Mouse (Mus musculus) lung, embryonic 16.5 days (tissue): ENCODE measurements around the gene Lpar5. TPM values are rescaled to one million over a fixed set of nuclear protein-coding genes. Genes with fewer than 3 reads are reported as not detected.
"Not testable (repeated sequence)": the region's sequence is repeated elsewhere in the genome, so short reads cannot be mapped to it uniquely, and the experiment has no call there.

Experiments
- ATAC-seq: fragments of 200-750 bp; cut with Nextera tagmentation; 2 replicates; pipeline ENCODE4 v1.8.0; 2017; ENCODE audit warnings: low read depth, mild to moderate bottlenecking, moderate library complexity
- H3K27ac ChIP-seq: fragments of 300-500 bp; sonication (generic); 2 replicates; pipeline ENCODE4 v1.5.1; 2014; ENCODE audit warnings: mild to moderate bottlenecking, control low read depth, low read length
- H3K27me3 ChIP-seq: fragments of 300-500 bp; sonication (generic); 2 replicates; pipeline ENCODE4 v1.6.1; 2014; ENCODE audit warnings: low read depth, low read length, mixed read lengths; ENCODE audit not compliant: control insufficient read depth, insufficient read depth
- H3K36me3 ChIP-seq: fragments of 300-500 bp; sonication (generic); 2 replicates; pipeline ENCODE4 v1.6.1; 2014; ENCODE audit warnings: low read length; ENCODE audit not compliant: control insufficient read depth, insufficient read depth
- H3K4me1 ChIP-seq: fragments of 300-500 bp; sonication (generic); replicated peaks from 2 replicates; pipeline ENCODE4 v1.6.1; 2014; ENCODE audit warnings: low read length, mixed read lengths; ENCODE audit not compliant: control insufficient read depth, insufficient read depth
- H3K4me2 ChIP-seq: fragments of 300-500 bp; sonication (generic); 2 replicates; pipeline ENCODE4 v1.6.1; 2014; ENCODE audit warnings: low read depth, low read length, control low read depth
- H3K4me3 ChIP-seq: fragments of 300-500 bp; sonication (generic); 2 replicates; pipeline ENCODE4 v1.5.1; 2014; ENCODE audit warnings: mild to moderate bottlenecking, low read length, control low read depth
- H3K9ac ChIP-seq: fragments of 300-500 bp; sonication (generic); 2 replicates; pipeline ENCODE4 v1.6.1; 2014; ENCODE audit warnings: low read length, control low read depth
- H3K9me3 ChIP-seq: fragments of 300-500 bp; sonication (generic); 2 replicates; pipeline ENCODE4 v1.6.1; 2016; ENCODE audit warnings: low read length; ENCODE audit not compliant: control insufficient read depth
- WGBS: fragments of 180-500 bp; shearing (Covaris S2); extraction: QIAGEN DNeasy Blood & Tissue Kit; methylation state at CpG from one replicate; pipeline ENCODE4 v1.1.7; 2014; 5-methylcytosine and 5-hydroxymethylcytosine counted together
- polyA plus RNA-seq: library from polyadenylated mRNA; unstranded; fragments of >200 nt; fragmentation: Nextera tagmentation; extraction: Ambion mirVana; gene quantifications from 2 replicates; pipeline ENCODE4 v1.2.1, GENCODE M21; 2015

Gene Lpar5
- 0.45 and 0.49 TPM in 2 replicates for polyA plus RNA-seq

- Histone ChIP-seq H3K4me2 (no peak within 1 kb of the TSS), H3K4me1 (peaks cover 9% of the 10 kb centered on the region), H3K36me3 (no peaks in the 10 kb centered on the region), H3K9ac (no peak within 1 kb of the TSS), H3K27ac (no peak within 1 kb of the TSS), H3K27me3 (no peaks in the 10 kb centered on the region), H3K4me3 (no peak within 1 kb of the TSS), H3K9me3 (no peaks in the 10 kb centered on the region)
- no peak for ATAC-seq
- WGBS = 55% methylated on average over 8 of the region's 8 CpGs
Observed at GRCm38 (mm10) chr6:125067571-125067995, at the start of gene Lpar5. Lpar5 (plus strand) TSS chr6:125067920.

DNA sequence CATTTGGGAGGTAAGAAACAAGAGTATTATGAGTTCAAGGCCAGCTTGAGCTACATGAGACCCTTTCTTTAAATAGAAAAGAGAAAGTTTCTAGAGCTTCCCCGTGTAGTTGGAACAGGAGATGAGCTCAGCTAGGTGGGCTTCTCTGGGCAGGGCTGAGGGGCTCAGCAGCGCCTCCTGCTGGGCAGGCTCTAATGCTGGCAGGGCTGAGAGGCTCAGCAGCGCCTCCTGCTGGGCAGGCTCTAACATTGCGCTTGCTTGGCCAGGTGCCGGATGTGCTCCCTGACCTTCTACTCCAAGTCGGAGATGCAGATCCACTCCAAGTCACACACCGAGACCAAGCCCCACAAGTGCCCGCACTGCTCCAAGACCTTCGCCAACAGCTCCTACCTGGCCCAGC is 37.2 kb upstream of the Lpar5 start:
- not testable (repeated sequence) for H3K4me2 ChIP-seq, H3K27ac ChIP-seq, H3K9me3 ChIP-seq, H3K4me3 ChIP-seq, H3K9ac ChIP-seq, H3K27me3 ChIP-seq, H3K4me1 ChIP-seq, ATAC-seq
- 31% methylated on average over 7 of the region's 9 CpGs for WGBS
- peaks cover 45% of the 10 kb centered on the region for H3K36me3 ChIP-seq

DNA sequence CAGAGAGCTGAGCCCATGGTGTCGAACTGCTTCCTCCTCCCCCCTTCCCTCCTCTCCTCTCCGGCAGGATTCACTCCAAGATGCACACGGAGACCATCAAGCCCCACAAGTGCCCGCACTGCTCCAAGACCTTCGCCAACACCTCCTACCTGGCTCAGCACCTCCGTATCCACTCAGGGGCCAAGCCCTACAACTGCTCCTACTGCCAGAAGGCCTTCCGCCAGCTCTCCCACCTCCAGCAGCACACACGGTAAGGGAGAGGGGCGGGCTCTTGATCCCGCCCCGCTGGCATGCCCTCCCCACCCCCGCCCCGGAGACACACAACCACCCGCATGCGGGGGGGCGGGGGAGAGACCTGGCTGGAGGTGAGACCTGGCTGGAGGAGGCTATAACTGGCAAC is 36.1 kb upstream of the Lpar5 start:
- H3K9ac ChIP-seq = no peak overlapping the region
- no peak overlapping the region for H3K27ac ChIP-seq
- H3K36me3 ChIP-seq = peaks cover 54% of the 10 kb centered on the region
- WGBS = 82% methylated on average over 16 of the region's 16 CpGs
- no peaks in the 10 kb centered on the region for H3K9me3 ChIP-seq
- no peaks in the 10 kb centered on the region for H3K4me1 ChIP-seq
- no peaks in the 10 kb centered on the region for H3K27me3 ChIP-seq
- no peak overlapping the region for H3K4me3 ChIP-seq
- no peak overlapping the region for H3K4me2 ChIP-seq
- ATAC-seq = no peak

DNA sequence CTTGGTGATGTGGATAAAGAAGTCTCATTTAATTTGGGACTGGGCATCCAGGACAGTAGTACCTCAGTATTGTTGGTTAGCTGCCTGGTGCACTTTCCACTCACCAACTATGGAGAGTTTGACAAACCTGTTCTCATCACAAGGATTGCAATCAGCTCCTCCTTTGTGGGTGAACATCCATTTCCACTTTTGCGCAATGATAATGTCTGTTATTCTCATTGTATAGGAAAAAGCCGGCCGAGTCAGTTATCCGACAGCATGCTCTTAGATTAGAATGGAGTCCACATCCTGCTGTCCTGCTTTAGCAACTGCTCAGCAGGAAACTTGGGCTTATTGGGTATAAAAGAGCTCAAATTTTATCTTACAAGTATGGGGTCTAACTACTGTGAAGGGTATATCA is 29.1 kb upstream of the Lpar5 start:
- no peak for ATAC-seq
- H3K4me1 ChIP-seq = peaks cover 6% of the 10 kb centered on the region; the same call in 1 of the 2 replicates
- H3K27ac ChIP-seq = peak overlapping the region; percentile 88; the same call in 1 of the 2 replicates
- H3K4me3 ChIP-seq = peak overlapping the region; percentile 57
- no peaks in the 10 kb centered on the region for H3K27me3 ChIP-seq
- peak overlapping the region; percentile 60; the same call in 1 of the 2 replicates for H3K9ac ChIP-seq
- 91% methylated on average over 4 of the region's 4 CpGs for WGBS
- peak overlapping the region; percentile 65 for H3K4me2 ChIP-seq
- no peaks in the 10 kb centered on the region for H3K9me3 ChIP-seq
- H3K36me3 ChIP-seq = peaks cover 25% of the 10 kb centered on the region

DNA sequence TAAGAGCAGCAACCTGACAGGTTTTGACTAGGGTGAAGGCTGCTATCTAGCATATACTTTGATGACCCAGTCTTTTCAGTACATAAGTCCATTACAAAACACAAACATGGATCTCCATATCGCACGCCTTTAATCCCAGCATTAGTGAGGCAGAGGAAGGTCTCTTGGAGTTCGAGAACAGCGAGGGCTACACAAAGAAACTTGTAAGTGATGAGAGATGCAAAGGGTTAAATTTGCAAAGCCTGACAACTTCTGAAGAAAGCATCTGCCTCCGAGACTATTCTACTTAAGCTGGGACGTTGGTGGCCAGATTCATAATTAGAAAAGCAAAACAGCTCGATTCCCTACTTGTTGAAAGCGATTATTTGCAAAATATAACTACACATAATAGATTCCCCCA is 28.6 kb upstream of the Lpar5 start:
- Histone ChIP-seq H3K9ac (peak overlapping the region; percentile 60), H3K27me3 (no peaks in the 10 kb centered on the region), H3K9me3 (no peaks in the 10 kb centered on the region), H3K27ac (peak overlapping the region; percentile 88), H3K4me3 (peak overlapping the region; percentile 57), H3K4me2 (peak overlapping the region; percentile 65), H3K36me3 (peaks cover 21% of the 10 kb centered on the region), H3K4me1 (peaks cover 6% of the 10 kb centered on the region; the same call in 1 of the 2 replicates)
- WGBS = 6% methylated on average over 8 of the region's 8 CpGs
- peak; percentile 14; the same call in 1 of the 2 replicates for ATAC-seq

DNA sequence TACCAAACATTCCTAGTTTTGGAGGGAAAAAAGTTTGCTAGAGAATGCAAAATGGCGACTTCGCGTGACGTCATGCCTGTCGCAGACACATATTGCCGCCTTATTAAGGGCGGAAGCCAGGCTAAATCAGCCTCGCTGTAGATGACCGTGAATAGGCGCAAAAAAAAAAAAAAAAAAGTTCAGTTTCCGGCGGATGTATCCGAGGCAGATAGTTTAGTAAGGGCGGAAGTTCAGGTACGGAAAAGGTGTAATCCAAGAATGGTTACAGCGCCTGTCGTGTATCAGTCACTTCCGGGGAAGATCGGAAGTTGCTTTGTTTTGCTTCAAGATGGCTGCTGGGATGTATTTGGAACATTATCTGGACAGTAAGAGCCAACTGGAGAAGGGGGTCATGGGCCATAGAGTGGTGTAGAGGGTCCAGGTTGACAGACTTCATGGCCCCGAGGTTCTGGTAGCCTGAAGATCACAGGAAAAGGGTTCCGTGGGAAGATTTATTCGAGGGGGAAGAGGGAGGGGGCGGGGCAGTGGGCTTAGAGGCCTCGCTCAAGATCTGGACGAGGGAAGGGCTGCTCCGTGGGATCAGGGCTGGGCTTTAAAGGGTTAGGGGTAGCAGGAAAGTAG is 28.1 kb upstream of the Lpar5 start, which contains the start of gene Ing4:
Ing4 (plus strand) TSS at position 228 of the 621 bp plus-strand sequence.
- Histone ChIP-seq H3K9ac (peak within 1 kb of the TSS; percentile 64), H3K9me3 (no peaks in the 10 kb centered on the region), H3K36me3 (peaks cover 24% of the 10 kb centered on the region), H3K27me3 (no peaks in the 10 kb centered on the region), H3K27ac (peak within 1 kb of the TSS; percentile 88), H3K4me3 (peak within 1 kb of the TSS; percentile 57), H3K4me1 (peaks cover 6% of the 10 kb centered on the region; the same call in 1 of the 2 replicates), H3K4me2 (peak within 1 kb of the TSS; percentile 78)
- peak; percentile 98 for ATAC-seq
- WGBS = 0% methylated on average over 26 of the region's 26 CpGs

DNA sequence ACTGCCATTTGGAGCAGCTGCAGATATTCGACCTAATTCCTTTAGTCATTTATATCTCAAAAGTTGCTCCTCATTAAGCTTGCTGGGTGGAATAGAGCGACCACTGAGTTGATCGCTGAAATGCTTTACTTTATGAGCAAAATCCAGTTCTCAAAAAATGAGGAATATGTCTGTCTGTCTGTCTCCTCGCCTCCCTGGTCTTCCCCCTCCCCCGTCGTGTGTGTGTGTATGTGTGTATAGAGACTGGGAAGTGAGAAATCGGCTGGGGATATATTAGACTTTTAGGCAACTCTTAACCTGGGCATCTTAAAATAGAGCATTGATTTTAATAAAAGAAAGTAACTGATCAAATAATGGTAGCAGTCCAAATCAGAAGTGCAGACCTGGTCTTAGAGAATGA is 27.5 kb upstream of the Lpar5 start:
- Histone ChIP-seq H3K4me1 (peaks cover 6% of the 10 kb centered on the region; the same call in 1 of the 2 replicates), H3K9ac (peak overlapping the region; percentile 64), H3K9me3 (no peaks in the 10 kb centered on the region), H3K36me3 (peaks cover 23% of the 10 kb centered on the region), H3K4me2 (peak overlapping the region; percentile 78), H3K27ac (peak overlapping the region; percentile 75; the same call in 1 of the 2 replicates), H3K4me3 (peak overlapping the region; percentile 57), H3K27me3 (no peaks in the 10 kb centered on the region)
- WGBS = 12% methylated on average over 7 of the region's 7 CpGs
- no peak for ATAC-seq

GRCm38 (mm10) chr6:125041047-125041446 is 26.7 kb upstream of the Lpar5 start:
- H3K4me2 ChIP-seq = no peak overlapping the region
- WGBS = 86% methylated on average over 7 of the region's 7 CpGs

GRCm38 (mm10) chr6:125042081-125042480 is 25.6 kb upstream of the Lpar5 start:
- Histone ChIP-seq H3K4me3 (no peak overlapping the region), H3K9ac (no peak overlapping the region), H3K4me2 (no peak overlapping the region), H3K36me3 (peaks cover 15% of the 10 kb centered on the region), H3K27me3 (no peaks in the 10 kb centered on the region), H3K9me3 (no peaks in the 10 kb centered on the region), H3K27ac (no peak overlapping the region), H3K4me1 (peaks cover 6% of the 10 kb centered on the region; the same call in 1 of the 2 replicates)
- no peak for ATAC-seq
- WGBS = 86% methylated on average over 7 of the region's 7 CpGs

More at GRCm38 (mm10) chr6:125041047-125041446, 26.7 kb upstream of the Lpar5 start:
- Histone ChIP-seq H3K36me3 (peaks cover 19% of the 10 kb centered on the region), H3K4me1 (peaks cover 6% of the 10 kb centered on the region; the same call in 1 of the 2 replicates), H3K27me3 (no peaks in the 10 kb centered on the region), H3K9ac (no peak overlapping the region), H3K4me3 (no peak overlapping the region), H3K9me3 (no peaks in the 10 kb centered on the region), H3K27ac (no peak overlapping the region)
- no peak for ATAC-seq
